Mouse (Mus musculus) limb, embryonic 15.5 days (tissue): ENCODE measurements around the gene Bpifb9a. TPM values are rescaled to one million over a fixed set of nuclear protein-coding genes. Genes with fewer than 3 reads are reported as not detected.

Source experiments
- polyA plus RNA-seq: library from polyadenylated mRNA; unstranded; fragments of >200 nt; fragmentation: Nextera tagmentation; extraction: Ambion mirVana; gene quantifications from 2 replicates; pipeline ENCODE4 v1.2.1, GENCODE M21; 2015

Bpifb9a gene
- polyA plus RNA-seq, 1 experiment from 2014 or later, result not detected

Other genes with a start within 250 kb of the Bpifb9a start
- gene Bpifa2, start 249.6 kb upstream of the Bpifb9a start, polyA plus RNA-seq, result 0.41 TPM in 1 of 2 replicates, not detected in the other
- gene Bpifa3, start 127.5 kb upstream of the Bpifb9a start, polyA plus RNA-seq, result not detected in 2 replicates
- not detected in 2 replicates for gene Bpifa1, start 115.0 kb upstream of the Bpifb9a start, polyA plus RNA-seq
- gene Bpifa5, start 95.2 kb upstream of the Bpifb9a start, polyA plus RNA-seq, result not detected in 2 replicates
- 0.20 and 0.35 TPM in 2 replicates for gene Bpifb1, start 67.0 kb upstream of the Bpifb9a start, polyA plus RNA-seq
- gene Bpifb5, start 34.1 kb upstream of the Bpifb9a start, polyA plus RNA-seq, result 0.81 and 0.83 TPM in 2 replicates
- gene Bpifb9b, start 49.4 kb downstream of the Bpifb9a start, polyA plus RNA-seq, result not detected in 2 replicates
- 15.9 and 18.1 TPM in 2 replicates for gene Cdk5rap1, start 115.2 kb downstream of the Bpifb9a start, polyA plus RNA-seq
- 10.2 and 14.5 TPM in 2 replicates for gene Snta1, start 150.2 kb downstream of the Bpifb9a start, polyA plus RNA-seq
- gene Cbfa2t2, start 178.6 kb downstream of the Bpifb9a start, polyA plus RNA-seq, result 37.7 and 41.3 TPM in 2 replicates